Mouse (Mus musculus) liver, embryonic 14.5 days (tissue): ENCODE measurements around the gene Gpat3. TPM values are rescaled to one million over a fixed set of nuclear protein-coding genes. Genes with fewer than 3 reads are reported as not detected.

Experiments used
- ATAC-seq: fragments of 200-750 bp; cut with Nextera tagmentation; 2 replicates; pipeline ENCODE4 v1.8.0; 2017; ENCODE audit warnings: moderate number of reproducible peaks, mild to moderate bottlenecking, moderate library complexity; ENCODE audit not compliant: insufficient read depth
- DNase-seq, 3 experiments: peaks; one replicate each; pipeline ENCODE4 v3.0.0-alpha.2; 2012 to 2013; ENCODE audit warnings: low read depth in 3 of 3, low spot score in 3 of 3
- H3K27ac ChIP-seq: fragments of 300-500 bp; sonication (generic); 2 replicates; pipeline ENCODE4 v1.5.1; 2014; ENCODE audit warnings: moderate library complexity, mild to moderate bottlenecking, control low read depth, inconsistent platforms
- H3K27me3 ChIP-seq: fragments of 300-500 bp; sonication (generic); 2 replicates; pipeline ENCODE4 v1.6.1; 2014; ENCODE audit warnings: mild to moderate bottlenecking, low read length, moderate library complexity; ENCODE audit not compliant: control insufficient read depth, insufficient read depth
- H3K36me3 ChIP-seq: fragments of 300-500 bp; sonication (generic); replicated peaks from 2 replicates; pipeline ENCODE4 v1.6.1; 2014; ENCODE audit warnings: low read depth; ENCODE audit not compliant: control insufficient read depth, insufficient read depth
- H3K4me1 ChIP-seq, 2 experiments: fragments of 200-500 bp in 1 of 2; fragments of 300-500 bp in 1 of 2; sonication (generic) in 1 of 2; replicated peaks; 2 replicates each; pipeline ENCODE4 v1.6.1; 2012 to 2014; ENCODE audit warnings: antibody characterized with exemption in 1 of 2, inconsistent platforms in 1 of 2, low read length in 1 of 2; ENCODE audit not compliant: control insufficient read depth in 2 of 2, insufficient read depth in 2 of 2
- H3K4me2 ChIP-seq: fragments of 300-500 bp; sonication (generic); 2 replicates; pipeline ENCODE4 v1.6.1; 2014; ENCODE audit warnings: low read depth, mild to moderate bottlenecking, control low read depth, moderate library complexity
- H3K4me3 ChIP-seq, 2 experiments: fragments of 200-500 bp in 1 of 2; fragments of 300-500 bp in 1 of 2; sonication (generic) in 1 of 2; 2 replicates each; pipeline ENCODE4 v1.5.1; 2012 to 2014; ENCODE audit warnings: low read depth in 2 of 2, low read length in 2 of 2, mild to moderate bottlenecking in 2 of 2, control low read depth in 1 of 2, inconsistent platforms in 1 of 2, moderate library complexity in 1 of 2; ENCODE audit not compliant: insufficient read depth in 1 of 2
- H3K9ac ChIP-seq: fragments of 300-500 bp; sonication (generic); replicated peaks from 2 replicates; pipeline ENCODE4 v1.6.1; 2014; ENCODE audit warnings: mild to moderate bottlenecking, control low read depth, moderate library complexity
- H3K9me3 ChIP-seq: fragments of 300-500 bp; sonication (generic); 2 replicates; pipeline ENCODE4 v1.6.1; 2016; ENCODE audit warnings: low read length, mixed read lengths; ENCODE audit not compliant: control insufficient read depth
- CTCF ChIP-seq: IDR thresholded peaks from 2 replicates; pipeline ENCODE4 v1.5.1; 2016; ENCODE audit warnings: antibody characterized with exemption, low read depth, control low read depth
- EP300 ChIP-seq: IDR thresholded peaks from 2 replicates; pipeline ENCODE4 v1.6.1; 2016; ENCODE audit warnings: antibody characterized with exemption, low read depth
- WGBS: fragments of 180-500 bp; shearing (Covaris S2); extraction: QIAGEN DNeasy Blood & Tissue Kit; methylation state at CpG from one replicate; pipeline ENCODE4 v1.1.7; 2014; ENCODE audit not compliant: insufficient replicate concordance; 5-methylcytosine and 5-hydroxymethylcytosine counted together
- polyA plus RNA-seq, 2 experiments: library from polyadenylated mRNA; depleted of rRNA in 1 of 2; stranded (reverse) in 1 of 2; unstranded in 1 of 2; fragments of >200 nt; fragmentation: Nextera tagmentation in 1 of 2; extraction: Ambion mirVana in 1 of 2; gene quantifications; 2 replicates each; pipeline versions ENCODE4 v1.2.1 to v1.2.3; 2012 to 2014

Gpat3 gene
- polyA plus RNA-seq, 2 experiments: 0.77 to 0.94 TPM

DNA sequence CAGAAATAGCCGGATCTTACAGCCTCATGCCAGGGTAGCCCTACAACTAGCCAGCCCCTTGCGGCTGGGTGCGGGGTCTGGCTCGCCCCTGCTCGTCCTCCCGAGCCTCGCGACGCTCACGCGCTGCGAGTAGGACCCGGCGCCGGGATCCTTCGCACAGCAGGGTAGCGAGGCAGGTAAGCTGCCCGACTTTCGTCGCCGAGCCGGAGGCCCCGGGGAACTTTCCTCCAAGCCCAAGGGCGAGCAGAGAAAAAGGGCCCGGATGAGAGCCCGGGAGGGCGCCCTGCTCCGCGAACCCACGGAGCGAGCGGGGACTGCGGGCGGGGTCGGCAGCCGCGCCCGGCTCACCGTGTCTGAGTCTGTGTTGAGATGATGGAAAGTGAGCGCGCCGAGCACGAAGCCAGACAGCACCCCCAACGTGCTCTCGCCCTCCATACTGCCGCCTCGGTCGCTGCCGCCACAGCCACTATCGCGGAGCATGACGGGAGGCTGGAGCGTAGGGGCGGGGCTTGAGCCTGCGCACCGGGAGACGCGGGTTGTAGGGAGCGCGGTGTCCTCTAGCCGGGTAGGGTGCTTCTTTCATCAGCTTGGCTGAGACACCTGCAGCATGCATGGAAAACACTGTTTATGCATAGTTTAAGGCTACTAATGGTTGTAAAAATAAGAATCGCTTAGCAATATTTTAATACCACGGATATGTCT is 24.9 kb upstream of the Gpat3 start, which contains the start of gene Abraxas1:
Abraxas1 (minus strand) TSS at position 483 of the 702 bp plus-strand sequence.
- DNase-seq: peak; percentile 73 to 81 (median 74)
- ATAC-seq: peak; percentile 95
- H3K4me1 ChIP-seq: peaks cover 3 to 8% of the 10 kb centered on the region in 2 experiments
- no peak for TF ChIP-seq EP300
- TF ChIP-seq CTCF: 0 out of 2 replicates have a peak, but pooled peaks have one; percentile 40
- H3K36me3 ChIP-seq: peaks cover 2% of the 10 kb centered on the region; the same call in 1 of the 2 replicates
- H3K9ac ChIP-seq: peak within 1 kb of the TSS; percentile 85
- peak within 1 kb of the TSS; percentile 73 for H3K27ac ChIP-seq
- peak within 1 kb of the TSS; percentile 79 to 93 for H3K4me3 ChIP-seq
- no peaks in the 10 kb centered on the region for H3K27me3 ChIP-seq
- no peaks in the 10 kb centered on the region for H3K9me3 ChIP-seq
- peak within 1 kb of the TSS; percentile 73 for H3K4me2 ChIP-seq
- WGBS: under 1% methylated on average over 63 of the region's 63 CpGs

DNA sequence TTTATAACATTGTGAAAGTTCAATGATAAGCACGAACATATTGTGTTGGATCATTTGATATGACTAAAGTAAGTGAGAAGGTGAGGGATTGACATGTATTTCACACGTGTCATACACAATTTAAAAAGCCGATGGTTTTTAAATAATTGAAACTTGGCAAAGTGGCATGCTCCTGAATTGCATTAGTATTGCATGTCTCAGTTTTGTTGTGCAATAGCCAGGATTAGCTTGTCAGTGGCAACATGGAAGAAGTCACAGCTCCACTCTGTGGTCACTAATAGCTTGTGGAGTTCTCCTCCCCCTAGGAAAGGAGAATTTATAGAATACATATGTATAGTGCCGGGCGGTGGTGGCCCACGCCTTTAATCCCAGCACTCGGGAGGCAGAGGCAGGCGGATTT is 24.1 kb upstream of the Gpat3 start:
- ATAC-seq (no peak), DNase-seq (no peak)
- TF ChIP-seq EP300 (no peak), CTCF (no peak)
- 66% methylated on average over 8 of the region's 8 CpGs for WGBS
- peaks cover under 1% of the 10 kb centered on the region; the same call in 1 of the 2 replicates for H3K36me3 ChIP-seq
- no peaks in the 10 kb centered on the region for H3K27me3 ChIP-seq
- H3K4me1 ChIP-seq: peaks cover 3 to 8% of the 10 kb centered on the region in 2 experiments
- no peak overlapping the region for H3K27ac ChIP-seq
- no peaks in the 10 kb centered on the region for H3K9me3 ChIP-seq
- peak overlapping the region in 1 of 2 experiments; percentile 93; a peak in 2 of 4 replicates for H3K4me3 ChIP-seq
- H3K4me2 ChIP-seq: peak overlapping the region; percentile 73
- no peak overlapping the region; the same call in 1 of the 2 replicates for H3K9ac ChIP-seq

DNA sequence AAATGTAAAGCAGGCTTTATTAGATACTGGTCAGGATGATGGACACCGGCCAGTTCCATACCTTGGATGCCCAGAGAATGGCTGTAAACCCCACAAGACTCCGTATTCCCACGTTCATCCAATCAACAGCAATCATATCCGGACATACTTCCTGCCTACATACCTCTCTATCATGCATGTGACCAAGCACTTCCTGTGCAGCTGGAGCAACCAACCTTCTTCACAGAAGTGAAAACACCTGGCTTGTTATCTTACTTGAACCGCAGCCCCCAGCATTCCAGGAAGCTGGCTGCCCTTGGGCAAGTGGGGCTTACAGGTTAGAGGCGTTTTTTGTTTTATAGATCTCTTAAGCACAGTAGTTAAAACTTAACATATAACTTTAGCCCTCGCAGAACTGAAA is 22.7 kb upstream of the Gpat3 start:
- H3K4me3 ChIP-seq: no peak overlapping the region
- DNase-seq (no peak), ATAC-seq (no peak)
- H3K27me3 ChIP-seq: no peaks in the 10 kb centered on the region
- H3K4me1 ChIP-seq: peaks cover 3 to 8% of the 10 kb centered on the region in 2 experiments
- no peaks in the 10 kb centered on the region for H3K36me3 ChIP-seq
- no peak overlapping the region for H3K4me2 ChIP-seq
- H3K9me3 ChIP-seq: no peaks in the 10 kb centered on the region
- WGBS: 50% methylated on average over 7 of the region's 7 CpGs
- no peak overlapping the region for H3K9ac ChIP-seq
- H3K27ac ChIP-seq: no peak overlapping the region
- no peak for TF ChIP-seq CTCF
- no peak for TF ChIP-seq EP300

DNA sequence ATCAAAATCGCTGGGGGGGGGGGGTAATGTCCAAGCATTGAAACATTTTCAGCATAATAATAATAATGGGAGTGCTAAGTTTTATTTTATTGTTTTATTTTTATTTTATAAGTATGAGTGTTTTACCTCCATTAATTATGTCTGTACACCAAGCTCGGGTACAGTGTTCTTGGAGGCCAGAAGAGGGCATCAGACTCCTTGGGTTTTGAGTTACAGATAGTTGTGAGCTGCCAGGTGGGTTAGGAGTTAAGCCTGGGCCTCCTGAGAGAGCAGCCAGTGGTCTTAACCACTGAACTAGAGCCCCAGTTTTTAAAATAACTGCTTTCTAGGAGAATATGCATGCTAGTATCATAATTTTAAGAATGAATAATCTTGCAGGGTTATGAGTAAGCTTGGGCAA is 19.5 kb upstream of the Gpat3 start:
- Histone ChIP-seq H3K9me3 (no peaks in the 10 kb centered on the region), H3K27ac (no peak overlapping the region), H3K27me3 (no peaks in the 10 kb centered on the region), H3K4me1 (no peaks in the 10 kb centered on the region), H3K36me3 (no peaks in the 10 kb centered on the region), H3K9ac (no peak overlapping the region), H3K4me2 (no peak overlapping the region), H3K4me3 (no peak overlapping the region)
- ATAC-seq (no peak), DNase-seq (no peak)
- WGBS: 20% methylated on average over 2 of the region's 2 CpGs
- TF ChIP-seq EP300 (no peak), CTCF (peak; percentile 43; the same call in 1 of the 2 replicates)

DNA sequence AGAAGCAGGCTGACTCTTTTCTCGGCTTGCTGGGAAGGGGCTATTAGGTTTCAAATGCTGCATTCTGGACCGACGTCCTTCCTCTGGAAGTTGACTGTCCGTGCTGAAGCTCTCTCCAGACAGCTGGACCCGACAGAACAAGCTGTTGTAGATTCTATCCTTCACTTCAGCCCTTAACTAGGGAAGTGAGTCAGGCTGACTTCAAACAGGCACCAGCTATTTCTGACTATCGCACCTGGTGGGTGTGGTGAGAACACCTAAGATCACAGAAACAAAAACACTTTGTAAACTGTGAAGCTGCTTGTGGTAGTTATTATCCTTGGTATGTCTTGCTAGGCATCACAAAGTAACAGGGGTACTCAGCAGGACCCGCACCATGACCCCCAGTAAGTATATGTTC is 19.0 kb upstream of the Gpat3 start:
- H3K27ac ChIP-seq: no peak overlapping the region
- no peak for TF ChIP-seq EP300
- no peak for TF ChIP-seq CTCF
- no peak overlapping the region for H3K9ac ChIP-seq
- DNase-seq (no peak), ATAC-seq (no peak)
- no peaks in the 10 kb centered on the region for H3K9me3 ChIP-seq
- no peaks in the 10 kb centered on the region for H3K27me3 ChIP-seq
- no peak overlapping the region for H3K4me3 ChIP-seq
- H3K4me1 ChIP-seq: no peaks in the 10 kb centered on the region
- WGBS: 47% methylated on average over 7 of the region's 7 CpGs
- H3K36me3 ChIP-seq: no peaks in the 10 kb centered on the region
- H3K4me2 ChIP-seq: no peak overlapping the region
